Mouse (Mus musculus) neural tube, embryonic 11.5 days (tissue): ENCODE data around the gene Pspc1. TPM values are rescaled to one million over a fixed set of nuclear protein-coding genes. Genes with fewer than 3 reads are reported as not detected.

Source experiments
- ATAC-seq: fragments of 200-750 bp; cut with Nextera tagmentation; 2 replicates; pipeline ENCODE4 v1.8.0; 2017; ENCODE audit warnings: moderate number of reproducible peaks, mild to moderate bottlenecking, moderate TSS enrichment, moderate library complexity; ENCODE audit not compliant: insufficient read depth, low FRiP score, low TSS enrichment
- DNase-seq: peaks from one replicate; pipeline ENCODE4 v3.0.0-alpha.2; 2015; ENCODE audit warnings: low spot score
- H3K27ac ChIP-seq: fragments of 300-500 bp; sonication (generic); 2 replicates; pipeline ENCODE4 v1.5.1; 2014; ENCODE audit warnings: low read depth, mild to moderate bottlenecking, low read length
- H3K27me3 ChIP-seq: fragments of 300-500 bp; sonication (generic); 2 replicates; pipeline ENCODE4 v1.6.1; 2014; ENCODE audit warnings: mild to moderate bottlenecking, low read length, mixed read lengths; ENCODE audit not compliant: control insufficient read depth, insufficient read depth
- H3K36me3 ChIP-seq: fragments of 300-500 bp; sonication (generic); 2 replicates; pipeline ENCODE4 v1.6.1; 2014; ENCODE audit warnings: mild to moderate bottlenecking, low read length, moderate library complexity, mixed read lengths; ENCODE audit not compliant: control insufficient read depth, insufficient read depth
- H3K4me1 ChIP-seq: fragments of 300-500 bp; sonication (generic); 2 replicates; pipeline ENCODE4 v1.6.1; 2014; ENCODE audit warnings: low read length, mixed read lengths; ENCODE audit not compliant: control insufficient read depth, insufficient read depth
- H3K4me2 ChIP-seq: fragments of 300-500 bp; sonication (generic); 2 replicates; pipeline ENCODE4 v1.6.1; 2014; ENCODE audit warnings: low read depth, mild to moderate bottlenecking, moderate library complexity
- H3K4me3 ChIP-seq: fragments of 300-500 bp; sonication (generic); 2 replicates; pipeline ENCODE4 v1.5.1; 2014; ENCODE audit warnings: low read depth, low read length
- H3K9ac ChIP-seq: fragments of 300-500 bp; sonication (generic); 2 replicates; pipeline ENCODE4 v1.6.1; 2014; ENCODE audit warnings: mild to moderate bottlenecking, low read length
- H3K9me3 ChIP-seq: fragments of 300-500 bp; sonication (generic); 2 replicates; pipeline ENCODE4 v1.6.1; 2016; ENCODE audit warnings: low read length; ENCODE audit not compliant: control insufficient read depth
- WGBS: fragments of 180-500 bp; shearing (Covaris S2); extraction: QIAGEN DNeasy Blood & Tissue Kit; methylation state at CpG from one replicate; pipeline ENCODE4 v1.1.7; 2014; 5-methylcytosine and 5-hydroxymethylcytosine counted together
- polyA plus RNA-seq: library from polyadenylated mRNA; unstranded; fragments of >200 nt; fragmentation: Nextera tagmentation; extraction: Ambion mirVana; gene quantifications from 2 replicates; pipeline ENCODE4 v1.2.1, GENCODE M21; 2014

Gene Pspc1
- polyA plus RNA-seq, 1 experiment from 2014 or later: 51.5 TPM

GRCm38 (mm10) chr14:56685426-56685825, 92.7 kb downstream of the Pspc1 start:
- H3K36me3 ChIP-seq: peaks cover 7% of the 10 kb centered on the region
- H3K4me2 ChIP-seq: no peak overlapping the region
- 30% methylated on average over 1 of the region's 1 CpGs for WGBS
- H3K4me3 ChIP-seq: no peak overlapping the region
- H3K27me3 ChIP-seq: no peaks in the 10 kb centered on the region
- DNase-seq (no peak), ATAC-seq (no peak)
- H3K9ac ChIP-seq: no peak overlapping the region
- no peaks in the 10 kb centered on the region for H3K9me3 ChIP-seq
- H3K27ac ChIP-seq: no peak overlapping the region
- H3K4me1 ChIP-seq: no peaks in the 10 kb centered on the region

Other genes starting within 250 kb of the Pspc1 start
- gene Cenpj, start 202.9 kb downstream of the Pspc1 start, polyA plus RNA-seq: 22.7 and 24.0 TPM in 2 replicates
- 0.95 and 0.99 TPM in 2 replicates for gene Parp4, start 202.7 kb downstream of the Pspc1 start, polyA plus RNA-seq
- 38.7 and 45.5 TPM in 2 replicates for gene Mphosph8, start 110.1 kb downstream of the Pspc1 start, polyA plus RNA-seq
- gene Zmym5, start 33.4 kb upstream of the Pspc1 start, polyA plus RNA-seq: 17.8 and 22.2 TPM in 2 replicates
- gene Zmym2, start 108.3 kb upstream of the Pspc1 start, polyA plus RNA-seq: 56.7 and 67.9 TPM in 2 replicates